Mouse (Mus musculus) ES-E14 (cell line): ENCODE data around the gene Ogfr. TPM values are rescaled to one million over a fixed set of nuclear protein-coding genes. Genes with fewer than 3 reads are reported as not detected.

Experiments
- DNase-seq: peaks from one replicate; pipeline ENCODE4 v3.0.0-alpha.2; 2013; ENCODE audit warnings: low read depth, low spot score
- H3K27ac ChIP-seq: 2 replicates; pipeline ENCODE4 v1.5.1; 2012; ENCODE audit warnings: low read depth, mild to moderate bottlenecking, low read length, moderate library complexity, mixed read lengths; ENCODE audit not compliant: poor library complexity, insufficient read depth, severe bottlenecking
- H3K36me3 ChIP-seq: 2 replicates; pipeline ENCODE4 v1.6.1; 2012; ENCODE audit warnings: mild to moderate bottlenecking, low read length, moderate library complexity, mixed read lengths; ENCODE audit not compliant: control insufficient read depth, poor library complexity, insufficient read depth, severe bottlenecking
- H3K4me1 ChIP-seq, 2 experiments: fragments of 150-350 bp in 1 of 2; sonication (generic) in 1 of 2; 2 replicates each; pipeline ENCODE4 v1.6.1; 2012; ENCODE audit warnings: low read length in 2 of 2, mild to moderate bottlenecking in 1 of 2, mixed read lengths in 1 of 2; ENCODE audit not compliant: control insufficient read depth in 2 of 2, insufficient read depth in 2 of 2, poor library complexity in 1 of 2
- H3K4me3 ChIP-seq, 2 experiments: fragments of 150-350 bp in 1 of 2; sonication (generic) in 1 of 2; 2 replicates each; pipeline ENCODE4 v1.5.1; 2012; ENCODE audit warnings: low read length in 2 of 2, low read depth in 1 of 2, mild to moderate bottlenecking in 1 of 2, mixed read lengths in 1 of 2; ENCODE audit not compliant: insufficient read depth in 1 of 2, poor library complexity in 1 of 2, severe bottlenecking in 1 of 2
- H3K9ac ChIP-seq: 2 replicates; pipeline ENCODE4 v1.6.1; 2012; ENCODE audit warnings: low read depth, mild to moderate bottlenecking, low read length, mixed read lengths; ENCODE audit not compliant: poor library complexity, insufficient read depth, severe bottlenecking
- H3K9me3 ChIP-seq: fragments of 150-350 bp; sonication (generic); 2 replicates; pipeline ENCODE4 v1.6.1; 2012; ENCODE audit warnings: low read depth, mild to moderate bottlenecking, low read length; ENCODE audit not compliant: control insufficient read depth, insufficient read depth
- CHD2 ChIP-seq: IDR thresholded peaks from 2 replicates; pipeline ENCODE4 v1.6.1; 2014; ENCODE audit warnings: mild to moderate bottlenecking, low read depth, low read length, inconsistent platforms
- HCFC1 ChIP-seq: IDR thresholded peaks from 2 replicates; pipeline ENCODE4 v1.6.1; 2012; ENCODE audit warnings: low read length, inconsistent platforms, borderline replicate concordance; ENCODE audit not compliant: insufficient read depth
- MAFK ChIP-seq: IDR thresholded peaks from 2 replicates; pipeline ENCODE4 v1.6.1; 2014; ENCODE audit warnings: mild to moderate bottlenecking, low read depth, low read length, inconsistent platforms; ENCODE audit not compliant: insufficient read depth
- ZC3H11A ChIP-seq: IDR thresholded peaks from 2 replicates; pipeline ENCODE4 v1.6.1; 2012; ENCODE audit warnings: low read depth, mild to moderate bottlenecking, inconsistent platforms, low read length, borderline replicate concordance
- ZNF384 ChIP-seq: IDR thresholded peaks from 2 replicates; pipeline ENCODE4 v1.6.1; 2012; ENCODE audit warnings: low read depth, low read length, inconsistent platforms
- in situ Hi-C, 2 experiments: fragments of 600-800 bp; cut with MboI; formaldehyde crosslinking; loops; one replicate each; pipeline ENCODE4 v1.15.1; 2025; ENCODE audit warnings: low sequenced_read_pairs in 2 of 2, inconsistent platforms in 1 of 2; ENCODE audit not compliant: unreplicated experiment in 2 of 2
- total RNA-seq: library from RNA; depleted of rRNA; stranded (reverse); fragments of 300-350 nt; gene quantifications from 2 replicates; pipeline ENCODE4 v1.2.3, GENCODE M21; 2012

Gene Ogfr
- total RNA-seq, 1 experiment: 39.2 TPM

DNA sequence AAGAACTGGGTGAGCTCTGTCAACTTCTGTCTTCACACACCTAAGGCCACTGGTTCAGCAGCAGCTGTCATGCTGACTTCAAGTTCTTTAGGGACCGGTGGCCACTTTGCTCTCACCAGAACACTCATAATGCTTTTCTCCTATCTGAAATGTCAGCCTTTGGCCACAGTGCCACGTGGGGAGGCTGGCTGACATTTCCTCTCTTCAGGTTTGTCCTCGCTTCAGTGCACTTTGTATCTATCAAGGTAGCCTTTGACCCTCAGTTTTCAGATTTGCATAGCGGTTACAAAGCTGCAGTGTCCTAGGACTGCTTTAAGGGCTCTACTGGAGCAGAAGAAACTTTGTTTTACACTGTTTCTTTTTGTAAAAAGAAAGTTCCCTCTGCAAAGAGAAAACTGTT, 12.6 kb upstream of the Ogfr start:
- no peak overlapping the region for H3K9ac ChIP-seq
- DNase-seq: no peak
- H3K4me1 ChIP-seq: no peaks in the 10 kb centered on the region
- H3K9me3 ChIP-seq: no peaks in the 10 kb centered on the region
- no peaks in the 10 kb centered on the region for H3K36me3 ChIP-seq
- TF ChIP-seq MAFK: no peak
- no peak for TF ChIP-seq ZNF384
- no peak for TF ChIP-seq HCFC1
- no peak for TF ChIP-seq CHD2
- TF ChIP-seq ZC3H11A: no peak
- in situ Hi-C loops: loop anchor here in 1 of 2 experiments (10.0 kb wide), 1 partner anchor 178 kb away; no protein-coding TSS in a partner anchor
- H3K4me3 ChIP-seq: no peak overlapping the region
- no peak overlapping the region for H3K27ac ChIP-seq

DNA sequence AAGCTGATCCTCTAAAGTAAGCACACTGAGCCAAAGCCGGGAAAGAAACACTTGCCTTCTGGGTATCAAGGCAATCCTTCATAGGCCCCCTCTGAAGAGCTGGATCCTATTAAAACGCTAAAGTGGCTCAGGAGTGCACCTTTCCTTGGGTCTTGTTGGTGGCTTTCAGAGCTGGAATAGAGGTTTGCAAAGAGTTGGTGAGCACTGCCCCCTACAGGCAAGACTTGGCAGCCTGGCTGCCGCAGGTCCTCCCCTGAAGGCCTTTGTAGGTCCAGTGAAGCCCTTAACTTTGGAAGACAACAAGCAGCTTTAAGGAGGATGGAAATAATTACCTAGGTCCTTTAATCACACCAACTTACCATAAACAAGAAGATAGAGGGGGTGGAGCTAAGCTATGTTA, 10.4 kb upstream of the Ogfr start:
- H3K36me3 ChIP-seq: no peaks in the 10 kb centered on the region; the same call in 1 of the 2 replicates
- peak; percentile 56 for DNase-seq
- in situ Hi-C loops: loop anchor here in 1 of 2 experiments (10.0 kb wide), 1 partner anchor 176 kb away; no protein-coding TSS in a partner anchor
- H3K4me3 ChIP-seq: no peak overlapping the region
- H3K4me1 ChIP-seq: peaks cover 0 to 6% of the 10 kb centered on the region in 2 experiments; a peak in 2 of 4 replicates
- no peak for TF ChIP-seq CHD2
- TF ChIP-seq ZC3H11A: peak; percentile 59; the same call in 1 of the 2 replicates
- TF ChIP-seq ZNF384: no peak
- no peak for TF ChIP-seq HCFC1
- no peak for TF ChIP-seq MAFK
- no peak overlapping the region for H3K9ac ChIP-seq
- no peak overlapping the region for H3K27ac ChIP-seq
- no peaks in the 10 kb centered on the region for H3K9me3 ChIP-seq

DNA sequence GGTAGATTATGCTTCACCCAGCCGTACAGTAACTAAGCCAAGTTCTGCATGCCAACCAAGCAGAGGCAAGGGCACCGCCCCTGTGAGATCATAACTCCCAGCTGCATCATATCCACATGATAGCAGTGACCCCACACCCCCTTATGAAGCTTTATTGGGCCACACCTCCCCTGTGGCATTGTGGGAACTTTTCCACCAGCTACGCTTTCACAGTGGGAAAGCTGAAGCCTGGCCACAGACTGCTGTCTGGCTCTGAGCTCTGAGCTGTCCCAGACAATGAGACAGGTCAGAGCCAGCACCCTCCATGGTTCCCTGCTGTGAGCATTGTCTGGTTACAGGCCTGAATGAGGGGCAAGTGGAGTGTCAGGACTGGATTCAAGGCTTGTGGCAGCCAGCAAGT, 8.0 kb upstream of the Ogfr start, which contains the start of gene Mrgbp:
TSS of gene Mrgbp (plus strand) at position 303 of the 400 bp plus-strand sequence.
- Histone ChIP-seq H3K4me3 (no peak within 1 kb of the TSS), H3K9me3 (no peaks in the 10 kb centered on the region), H3K9ac (no peak within 1 kb of the TSS), H3K36me3 (peaks cover 13% of the 10 kb centered on the region; the same call in 1 of the 2 replicates), H3K27ac (no peak within 1 kb of the TSS), H3K4me1 (peaks cover 0 to 6% of the 10 kb centered on the region in 2 experiments; a peak in 2 of 4 replicates)
- TF ChIP-seq MAFK (no peak), ZNF384 (no peak), HCFC1 (no peak), ZC3H11A (no peak), CHD2 (no peak)
- no peak for DNase-seq
- in situ Hi-C loops: loop anchor here in 1 of 2 experiments (5.0 kb wide), 1 partner anchor 201 kb away; no protein-coding TSS in a partner anchor

DNA sequence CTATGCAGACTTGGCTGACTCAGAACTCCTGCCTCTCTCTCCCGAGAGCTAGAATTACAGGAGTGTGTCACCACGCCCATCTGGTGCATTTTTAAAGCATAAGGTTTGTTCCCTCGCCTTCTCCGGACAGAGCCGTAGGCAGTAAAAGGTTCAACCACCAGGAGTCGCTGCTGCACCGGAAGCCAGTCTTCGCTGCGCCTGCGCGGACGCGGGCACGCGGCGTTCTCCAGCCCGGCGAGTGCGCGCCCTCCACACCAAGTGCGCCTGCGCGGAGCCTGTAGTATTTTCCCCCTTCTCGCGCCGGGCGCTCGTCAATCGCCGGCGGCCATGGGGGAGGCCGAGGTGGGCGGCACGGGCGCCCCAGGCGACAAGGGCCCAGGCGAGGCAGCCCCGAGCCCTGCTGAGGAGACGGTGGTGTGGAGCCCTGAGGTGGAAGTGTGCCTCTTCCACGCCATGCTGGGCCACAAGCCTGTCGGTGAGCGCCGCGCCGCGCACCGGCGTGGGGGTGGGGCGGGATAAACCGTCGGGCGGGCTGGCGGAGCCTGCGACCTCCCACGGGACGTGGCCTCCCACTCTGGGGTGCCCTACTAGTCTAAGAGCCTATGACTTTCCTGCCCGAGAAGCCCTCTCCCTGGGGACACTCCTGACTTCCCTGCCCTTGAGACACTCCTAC, 6.4 kb upstream of the Ogfr start:
- TF ChIP-seq HCFC1 (peak; percentile 52; the same call in 1 of the 2 replicates), MAFK (0 out of 2 replicates have a peak, but pooled peaks have one; percentile 18), CHD2 (no peak), ZNF384 (no peak), ZC3H11A (no peak)
- Histone ChIP-seq H3K4me1 (peaks cover 0 to 6% of the 10 kb centered on the region in 2 experiments; a peak in 2 of 4 replicates), H3K36me3 (peaks cover 17% of the 10 kb centered on the region; the same call in 1 of the 2 replicates), H3K4me3 (peak overlapping the region; percentile 83 to 91), H3K27ac (peak overlapping the region; percentile 63), H3K9ac (peak overlapping the region; percentile 95), H3K9me3 (no peaks in the 10 kb centered on the region)
- in situ Hi-C loops: loop anchor here in 1 of 2 experiments (5.0 kb wide), 1 partner anchor 200 kb away; no protein-coding TSS in a partner anchor
- peak; percentile 91 for DNase-seq
